Mouse (Mus musculus): Measurements from ENCODE around the gene Nppa.

Gene Nppa

GRCm38 (mm10) chr4:148000202-148000772 is at the start of gene Nppa:
Gene Nppa, plus strand, starts transcription at chr4:148000722.
- peak; percentile 47 for DNase-seq

GRCm38 (mm10) chr4:147953590-147953989 is 46.9 kb upstream of the Nppa start:
- no peak for DNase-seq

- no peak for DNase-seq
These were observed 43.4 kb upstream of the Nppa start for GRCm38 (mm10) chr4:147957141-147957540.

- DNase-seq, result peak; percentile 68
These were observed 40.4 kb upstream of the Nppa start for GRCm38 (mm10) chr4:147959881-147960831.

- no peak for DNase-seq
These were observed 37.7 kb upstream of the Nppa start for GRCm38 (mm10) chr4:147962781-147963180.

GRCm38 (mm10) chr4:147963623-147964022 is 36.9 kb upstream of the Nppa start:
- no peak for DNase-seq

GRCm38 (mm10) chr4:147965712-147966111 is 34.8 kb upstream of the Nppa start:
- DNase-seq, result no peak

- no peak for DNase-seq
These were observed 31.7 kb upstream of the Nppa start for GRCm38 (mm10) chr4:147968816-147969215.

GRCm38 (mm10) chr4:147969337-147969736 is 31.2 kb upstream of the Nppa start:
- DNase-seq, result no peak

GRCm38 (mm10) chr4:147976237-147976636 is 24.3 kb upstream of the Nppa start:
- no peak for DNase-seq

GRCm38 (mm10) chr4:147977726-147978125 is 22.8 kb upstream of the Nppa start:
- DNase-seq, result no peak

- DNase-seq, result no peak
These were observed 22.1 kb upstream of the Nppa start for GRCm38 (mm10) chr4:147978391-147978790.

- DNase-seq, result no peak
These were observed 21.1 kb upstream of the Nppa start for GRCm38 (mm10) chr4:147979441-147979860.

- DNase-seq, result no peak
These were observed 15.1 kb upstream of the Nppa start, which contains the start of gene Nppb for GRCm38 (mm10) chr4:147985205-147986132. Gene Nppb, plus strand, starts transcription at chr4:147985788.

GRCm38 (mm10) chr4:147993571-147994095 is 6.9 kb upstream of the Nppa start:
- DNase-seq, result no peak

- no peak for DNase-seq
These were observed 5.2 kb upstream of the Nppa start for GRCm38 (mm10) chr4:147995311-147995710.

GRCm38 (mm10) chr4:148001013-148001789 is 679 bp downstream of the Nppa start:
- no peak for DNase-seq

- DNase-seq, result no peak
These were observed 1.3 kb downstream of the Nppa start for GRCm38 (mm10) chr4:148001866-148002265.

GRCm38 (mm10) chr4:148004361-148004760 is 3.8 kb downstream of the Nppa start:
- DNase-seq, result no peak

GRCm38 (mm10) chr4:148008412-148008811 is 7.9 kb downstream of the Nppa start:
- DNase-seq, result peak; percentile 60

GRCm38 (mm10) chr4:148009641-148010040 is 9.1 kb downstream of the Nppa start:
- no peak for DNase-seq

GRCm38 (mm10) chr4:148011332-148011731 is 10.8 kb downstream of the Nppa start:
- no peak for DNase-seq

All from right cerebral cortex, postnatal 4 days (tissue).